Mouse (Mus musculus): ENCODE results near the gene Cacna1e.

DNA sequence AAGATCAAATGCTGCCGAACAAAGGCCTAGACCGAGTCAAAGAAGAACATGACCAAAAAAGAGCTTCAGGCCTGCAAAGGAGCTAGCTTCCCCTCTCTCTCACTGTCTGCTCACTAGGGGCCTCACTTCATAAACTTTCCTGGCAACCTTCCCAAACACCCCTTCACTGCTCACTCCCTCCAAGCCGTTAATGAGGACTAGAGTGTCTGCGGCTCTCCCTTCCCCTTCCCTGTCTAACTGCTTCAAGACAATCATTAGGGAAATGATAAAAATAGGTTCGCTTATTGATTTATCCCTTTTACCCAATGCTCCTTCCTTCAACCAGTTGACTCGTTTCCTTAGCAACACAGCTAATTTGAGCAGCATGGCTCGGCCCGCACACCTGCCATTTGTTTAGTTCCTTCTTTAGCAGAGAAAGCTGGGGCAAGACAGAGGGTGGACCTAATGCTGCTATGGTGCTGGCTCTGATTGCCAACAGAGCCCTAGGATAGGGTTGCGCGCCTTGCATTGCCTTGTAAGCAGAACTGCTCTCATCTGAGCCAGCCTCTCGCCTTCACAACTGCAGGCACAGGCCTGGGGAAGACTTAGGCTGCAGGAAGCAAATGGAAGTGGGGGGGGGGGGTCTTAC is 179.6 kb downstream of the Cacna1e start:
- TF ChIP-seq CTCF (IDR thresholded peaks at IDR 0.05; ENCODE audit: low read depth) (no peak), EP300 (optimal IDR thresholded peaks at IDR 0.05) (no peak)
